Comparison of ENCODE assay signal across 8 mouse cellular contexts in the genomic region with DNA sequence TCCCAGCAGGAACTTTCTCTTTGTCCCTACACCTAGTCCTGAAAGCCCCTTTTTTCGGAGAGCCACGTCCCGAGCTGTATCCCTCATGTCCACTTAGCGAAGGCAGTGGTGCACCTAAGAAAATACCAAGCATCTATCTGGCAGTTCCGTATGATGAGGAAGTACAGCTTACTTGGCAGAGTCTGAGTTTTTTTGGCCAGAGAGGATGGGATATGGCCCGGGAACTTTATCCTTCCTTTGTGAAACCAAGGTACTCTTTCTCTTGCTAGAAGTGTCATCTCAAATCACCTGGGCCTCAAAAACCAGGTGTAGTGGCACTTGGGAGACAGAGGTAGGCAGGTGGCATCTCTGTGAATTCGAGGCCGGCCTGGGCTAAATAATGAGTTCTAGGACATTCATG. TPM values are rescaled to one million over a fixed set of nuclear protein-coding genes. Genes with fewer than 3 reads are reported as not detected.
DNase-seq lines count a peak whose midpoint lies in the region; ATAC-seq and TF ChIP-seq lines count a peak whose summit lies in the region.

No protein-coding gene starts in this region.

- no peak for TF ChIP-seq POLR2A in testis, adult 2 months (IDR thresholded peaks at IDR 0.05; ENCODE audit: control insufficient read depth, low read depth, low read length)

- peak overlapping the region; percentile 89 for H3K4me2 ChIP-seq in liver, embryonic 13.5 days

- H3K9ac ChIP-seq in liver, embryonic 13.5 days, result peak overlapping the region; percentile 97

- H3K4me3 ChIP-seq in testis, adult 2 months (ENCODE audit: control insufficient read depth, low read depth, low read length), result peak overlapping the region; percentile 96
- H3K4me3 ChIP-seq in liver, embryonic 13.5 days (replicated peaks), result peak overlapping the region; percentile 92

- H3K9me3 ChIP-seq in liver, embryonic 13.5 days (replicated peaks), result no peaks in the 10 kb centered on the region

- H3K27ac ChIP-seq in testis, adult 2 months (ENCODE audit: control insufficient read depth, insufficient read depth, low read depth, low read length), result peak overlapping the region; percentile 91
- peak overlapping the region; percentile 95 for H3K27ac ChIP-seq in liver, embryonic 13.5 days

- peaks cover 17% of the 10 kb centered on the region for H3K4me1 ChIP-seq in testis, adult 2 months (ENCODE audit: control insufficient read depth, insufficient read depth, low read length)
- peaks cover 56% of the 10 kb centered on the region for H3K4me1 ChIP-seq in liver, embryonic 13.5 days (replicated peaks)

- H3K36me3 ChIP-seq in testis, adult 2 months (ENCODE audit: control insufficient read depth, insufficient read depth, low read length), result no peaks in the 10 kb centered on the region
- H3K36me3 ChIP-seq in liver, embryonic 13.5 days, result peaks cover 40% of the 10 kb centered on the region

- WGBS in liver, embryonic 13.5 days (ENCODE audit: insufficient replicate concordance), result 65% methylated on average over 8 of the region's 8 CpGs

- ATAC-seq in liver, embryonic 13.5 days (ENCODE audit: low read depth), result no peak; the same call in 1 of the 2 replicates

- no peaks in the 10 kb centered on the region for H3K27me3 ChIP-seq in testis, adult 2 months (ENCODE audit: control insufficient read depth, insufficient read depth, low read length)
- no peaks in the 10 kb centered on the region for H3K27me3 ChIP-seq in liver, embryonic 13.5 days

- DNase-seq in embryo, embryonic 9.5 days (ENCODE audit: extremely low spot score), result peak; percentile 6
- DNase-seq in embryo, embryonic 10 days (ENCODE audit: low spot score), result no peak
- DNase-seq in testis, postnatal 14 days (ENCODE audit: low spot score), result no peak
- DNase-seq in liver, embryonic 13.5 days, result no peak
- no peak for DNase-seq in T-cell, adult 2 months (ENCODE audit: low spot score)
- DNase-seq in urinary bladder, postnatal 10 days (ENCODE audit: low spot score), result no peak
- DNase-seq in embryo, embryonic 10.5 days (ENCODE audit: low spot score), result no peak

- no peak for TF ChIP-seq CTCF in testis, adult 2 months (IDR thresholded peaks at IDR 0.05; ENCODE audit: control insufficient read depth, insufficient read depth, insufficient replicate concordance, low read depth, low read length)

RNA-seq across cellular contexts. Expression of a gene that starts 0.5 kb away (rescaled TPM):
- polyA plus RNA-seq in testis, adult 2 months (2012; rRNA removed), result 66.1 and 70.3 TPM in 2 replicates
- polyA plus RNA-seq in liver, embryonic 13.5 days (2015; fragmentation: Nextera tagmentation; extraction: Ambion mirVana), result 47.2 and 50.1 TPM in 2 replicates

RNA-seq across cellular contexts. Expression of a gene that starts 15.5 kb away (rescaled TPM):
- 0.72 TPM in 1 of 2 replicates, not detected in the other for polyA plus RNA-seq in testis, adult 2 months (2012; rRNA removed)
- 1.1 and 5.3 TPM in 2 replicates for polyA plus RNA-seq in liver, embryonic 13.5 days (2015; fragmentation: Nextera tagmentation; extraction: Ambion mirVana)

RNA-seq across cellular contexts. Expression of a gene that starts 15.6 kb away (rescaled TPM):
- polyA plus RNA-seq in testis, adult 2 months (2012; rRNA removed), result 83.1 and 88.6 TPM in 2 replicates
- 118 and 127 TPM in 2 replicates for polyA plus RNA-seq in liver, embryonic 13.5 days (2015; fragmentation: Nextera tagmentation; extraction: Ambion mirVana)

RNA-seq across cellular contexts. Expression of a gene that starts 40.0 kb away (rescaled TPM):
- polyA plus RNA-seq in testis, adult 2 months (2012; rRNA removed), result 127 and 131 TPM in 2 replicates
- polyA plus RNA-seq in liver, embryonic 13.5 days (2015; fragmentation: Nextera tagmentation; extraction: Ambion mirVana), result 64.1 and 73.2 TPM in 2 replicates
